Mouse (Mus musculus) gastrocnemius, postnatal 14 days (tissue): ENCODE results near the gene Gm14440. TPM values are rescaled to one million over a fixed set of nuclear protein-coding genes. Genes with fewer than 3 reads are reported as not detected.
"Not testable (repeated sequence)": the region's sequence is repeated elsewhere in the genome, so short reads cannot be mapped to it uniquely, and the experiment has no call there.

ENCODE experiments used
- DNase-seq: peaks from one replicate; pipeline ENCODE4 v3.0.0; 2021; ENCODE audit warnings: mixed read lengths
- intact Hi-C: fragments of 180-260 bp; cut with DNase I; formaldehyde crosslinking; loops from one replicate; pipeline ENCODE4 v1.15.1; 2025; ENCODE audit warnings: low total_unique reads
- long read RNA-seq, 2 experiments: library from polyadenylated mRNA; stranded (forward); transcript quantifications; one replicate each; pipeline ENCODE4 v2.0.0; 2021
- total RNA-seq, 2 experiments: library from RNA; stranded (reverse); gene quantifications; 2 replicates each; pipeline ENCODE4 v1.2.3; 2021

The Gm14440 gene
- 1 to 10 TPM; 4.2 to 7.2 TPM for total RNA-seq
- long read RNA-seq, experiment 1, partial matches to known transcripts: 0 of 3 reads
- long read RNA-seq, experiment 1, other reads (novel, unspliced or antisense): 1 of 3 reads
- long read RNA-seq, experiment 2, partial matches to known transcripts: 0 of 3 reads
- long read RNA-seq, experiment 2, other reads (novel, unspliced or antisense): 2 of 3 reads

DNA sequence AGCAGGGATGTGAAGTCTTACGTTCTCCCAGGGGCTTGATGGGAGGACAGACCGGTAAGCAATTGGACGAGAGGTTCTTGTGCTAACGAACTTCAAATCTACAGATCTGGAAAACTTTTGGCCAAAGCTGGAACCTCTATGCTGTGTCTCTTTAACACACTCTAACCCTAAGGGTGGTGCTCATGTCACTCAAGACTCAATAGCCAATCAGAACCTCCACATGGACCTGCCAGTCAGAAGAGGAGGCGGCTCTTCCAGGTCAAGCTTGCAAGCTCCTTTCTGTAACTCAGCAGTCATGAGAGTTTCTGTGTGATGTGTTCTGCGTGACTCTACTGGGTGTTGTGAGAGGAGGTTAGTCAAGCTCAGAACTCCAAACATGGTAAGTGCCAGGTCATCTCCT, at the start of gene Gm14440:
Gene Gm14440, plus strand, starts transcription at position 301 of the 400 bp plus-strand sequence.
- intact Hi-C loops, DNase-seq: not testable (repeated sequence)

Other genes with a start within 250 kb of the Gm14440 start
- gene Gm14393, start 207.3 kb upstream of the Gm14440 start, total RNA-seq: not detected
- 1 to 10 TPM; 4.1 to 4.3 TPM for gene Gm14399, start 133.1 kb upstream of the Gm14440 start, total RNA-seq
- under 1 TPM; 0.70 to 0.78 TPM for gene Gm14443, start 99.3 kb upstream of the Gm14440 start, total RNA-seq
- gene Gm14391, start 68.2 kb upstream of the Gm14440 start, total RNA-seq: 10 to 100 TPM; 23.9 to 24.2 TPM
- gene Gm4631, start 63.1 kb downstream of the Gm14440 start, total RNA-seq: 10 to 100 TPM; 15.2 to 16.2 TPM
- 1 to 10 TPM; 2.7 to 4.1 TPM for gene Zfp968, start 97.3 kb downstream of the Gm14440 start, total RNA-seq
- gene Gm4724, start 160.7 kb downstream of the Gm14440 start, total RNA-seq: 1 to 10 TPM; 2.6 to 3.0 TPM
- gene Zfp965, start 194.9 kb downstream of the Gm14440 start, total RNA-seq: 1 to 10 TPM; 2.7 to 3.9 TPM